Mouse (Mus musculus) myocyte (in vitro differentiated cells): Measurements from ENCODE around the gene Cyp2b10.

Experiments used
- CEBPB ChIP-seq: IDR thresholded peaks from 2 replicates; pipeline ENCODE4 v1.6.1; 2011; ENCODE audit warnings: mild to moderate bottlenecking, moderate library complexity; ENCODE audit not compliant: poor library complexity, insufficient read depth, severe bottlenecking
- E2F4 ChIP-seq: IDR thresholded peaks from one replicate; pipeline ENCODE4 v1.6.1; 2011; ENCODE audit warnings: mild to moderate bottlenecking, control low read depth, moderate library complexity; ENCODE audit not compliant: insufficient read depth
- MAX ChIP-seq: IDR thresholded peaks from one replicate; pipeline ENCODE4 v1.6.1; 2011; ENCODE audit warnings: low read depth, mild to moderate bottlenecking, control low read depth
- POLR2A ChIP-seq: IDR thresholded peaks from one replicate; pipeline ENCODE4 v1.6.1; 2011; ENCODE audit warnings: low read depth, mild to moderate bottlenecking, control low read depth, moderate library complexity; ENCODE audit not compliant: insufficient read length
- POLR2AphosphoS2 ChIP-seq: IDR thresholded peaks from one replicate; pipeline ENCODE4 v1.6.1; 2011; ENCODE audit warnings: low read depth, control low read depth; ENCODE audit not compliant: insufficient read length
- SRF ChIP-seq: IDR thresholded peaks from one replicate; pipeline ENCODE4 v1.6.1; 2011; ENCODE audit warnings: low read depth; ENCODE audit not compliant: control insufficient read depth, insufficient read length
- TCF3 ChIP-seq: IDR thresholded peaks from one replicate; pipeline ENCODE4 v1.6.1; 2011; ENCODE audit warnings: low read depth, control low read depth; ENCODE audit not compliant: insufficient read length
- USF1 ChIP-seq: IDR thresholded peaks from one replicate; pipeline ENCODE4 v1.6.1; 2011; ENCODE audit warnings: low read depth, mild to moderate bottlenecking, control low read depth, moderate library complexity

DNA sequence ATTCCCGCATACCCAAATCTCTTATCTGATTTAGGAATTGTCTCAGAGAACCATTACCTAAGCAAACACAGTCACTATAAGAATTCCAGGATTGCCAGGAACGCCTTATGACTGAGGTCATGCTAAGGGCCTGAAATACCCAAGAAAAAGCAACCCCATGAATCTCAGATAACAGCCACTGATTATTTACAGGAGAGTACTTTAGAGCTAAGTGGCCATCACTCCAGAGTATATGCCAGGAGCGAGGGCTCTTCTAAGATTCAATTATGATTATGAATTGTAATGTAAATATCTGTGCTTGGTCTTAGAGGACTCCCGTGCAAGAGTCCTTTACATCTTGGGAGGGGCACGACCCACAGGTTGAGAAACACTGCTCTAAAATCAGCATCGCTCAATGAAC is 10.0 kb downstream of the Cyp2b10 start:
- no peak for TF ChIP-seq CEBPB
- no peak for TF ChIP-seq POLR2A
- TF ChIP-seq POLR2AphosphoS2 = no peak
- TF ChIP-seq MAX = no peak
- no peak for TF ChIP-seq USF1
- no peak for TF ChIP-seq E2F4
- no peak for TF ChIP-seq TCF3
- no peak for TF ChIP-seq SRF
